Mouse (Mus musculus): Measurements from ENCODE around the gene Wwc2. TPM values are rescaled to one million over a fixed set of nuclear protein-coding genes. Genes with fewer than 3 reads are reported as not detected.

The Wwc2 gene
- polyA plus RNA-seq, 1 experiment = 0.04 TPM

GRCm38 (mm10) chr8:47979876-47980275 is 10.8 kb downstream of the Wwc2 start:
- Histone ChIP-seq H3K27me3 (ENCODE audit: control insufficient read depth) (no peaks in the 10 kb centered on the region), H3K4me3 (replicated peaks) (no peak overlapping the region), H3K36me3 (ENCODE audit: control insufficient read depth) (no peaks in the 10 kb centered on the region), H3K9me3 (ENCODE audit: control insufficient read depth, low read length) (no peaks in the 10 kb centered on the region), H3K4me1 (ENCODE audit: control insufficient read depth) (peaks cover 2% of the 10 kb centered on the region; the same call in 1 of the 2 replicates)
- TF ChIP-seq TAL1 (IDR thresholded peaks at IDR 0.05; ENCODE audit: low read length) (no peak), GATA1 (IDR thresholded peaks at IDR 0.05; ENCODE audit: low read length) (no peak)

- Histone ChIP-seq H3K4me1 (ENCODE audit: control insufficient read depth) (peaks cover 4% of the 10 kb centered on the region; the same call in 1 of the 2 replicates), H3K36me3 (ENCODE audit: control insufficient read depth) (no peaks in the 10 kb centered on the region), H3K27me3 (ENCODE audit: control insufficient read depth) (no peaks in the 10 kb centered on the region), H3K4me3 (replicated peaks) (no peak overlapping the region), H3K9me3 (ENCODE audit: control insufficient read depth, low read length) (no peaks in the 10 kb centered on the region)
- TF ChIP-seq GATA1 (IDR thresholded peaks at IDR 0.05; ENCODE audit: low read length) (no peak), TAL1 (IDR thresholded peaks at IDR 0.05; ENCODE audit: low read length) (no peak)
Measured at GRCm38 (mm10) chr8:47978755-47979154, 12.0 kb downstream of the Wwc2 start.

DNA sequence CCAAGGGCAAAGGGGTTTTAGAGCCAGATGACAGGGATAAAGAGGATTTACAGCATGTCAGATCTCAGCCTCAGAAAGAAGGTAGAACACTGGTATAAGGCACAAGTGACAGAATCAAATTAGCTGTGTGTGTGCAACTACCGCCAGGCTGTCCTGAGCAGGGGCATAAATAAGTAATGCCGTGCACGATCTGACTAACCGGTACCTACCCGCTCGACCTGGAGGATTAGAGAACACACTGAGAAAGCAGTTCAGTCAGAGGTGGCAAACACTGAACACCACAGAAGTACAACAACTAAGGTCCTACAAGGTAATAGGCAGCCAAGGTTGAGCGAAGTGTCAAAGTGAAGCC is 15.8 kb downstream of the Wwc2 start:
- Histone ChIP-seq H3K36me3 (ENCODE audit: control insufficient read depth) (no peaks in the 10 kb centered on the region), H3K4me1 (ENCODE audit: control insufficient read depth) (peaks cover 4% of the 10 kb centered on the region; the same call in 1 of the 2 replicates), H3K4me3 (replicated peaks) (no peak overlapping the region), H3K27me3 (ENCODE audit: control insufficient read depth) (no peaks in the 10 kb centered on the region), H3K9me3 (ENCODE audit: control insufficient read depth, low read length) (no peaks in the 10 kb centered on the region)
- TF ChIP-seq TAL1 (IDR thresholded peaks at IDR 0.05; ENCODE audit: low read length) = no peak
- TF ChIP-seq GATA1 (IDR thresholded peaks at IDR 0.05; ENCODE audit: low read length) = no peak

DNA sequence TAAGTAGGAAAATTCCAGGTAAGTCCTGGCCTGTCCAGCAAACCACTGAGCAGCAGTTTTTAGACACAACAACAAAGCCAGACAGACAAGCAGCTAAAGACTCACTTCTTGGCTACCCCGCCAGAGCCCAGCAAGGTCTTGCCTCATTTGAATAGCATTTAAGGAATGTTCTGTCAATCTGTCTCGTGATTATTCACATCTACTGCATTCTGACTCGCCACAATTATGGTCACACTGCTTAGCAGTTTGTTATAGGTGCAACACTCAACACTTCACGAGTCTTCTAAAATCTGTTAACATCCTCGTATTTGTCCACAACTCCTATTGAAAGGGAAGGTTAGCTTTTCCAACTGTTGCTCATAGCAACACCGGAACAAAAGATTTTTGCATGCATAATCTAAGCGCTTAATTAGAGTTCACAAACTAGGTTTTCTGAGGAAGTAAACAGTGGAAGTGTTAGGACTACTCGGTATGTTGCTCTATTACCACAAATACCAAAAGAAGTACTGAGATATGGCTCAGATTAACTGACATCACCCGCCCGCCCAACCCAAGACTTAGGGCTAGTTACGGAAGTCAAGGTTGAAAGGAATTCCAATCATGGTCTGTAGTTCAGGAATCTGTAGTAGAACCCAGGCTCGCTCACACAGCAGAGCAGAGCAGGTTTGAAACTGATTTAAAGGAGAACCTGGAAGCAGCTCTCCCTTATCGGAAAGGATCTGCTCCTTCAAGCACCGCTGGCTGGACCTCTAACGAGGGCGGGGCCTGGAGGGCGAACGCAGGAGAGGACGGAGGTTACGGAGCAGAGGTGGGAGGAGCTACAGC is 16.4 kb downstream of the Wwc2 start:
- no peak for TF ChIP-seq TAL1 (IDR thresholded peaks at IDR 0.05; ENCODE audit: low read length)
- no peak for TF ChIP-seq GATA1 (IDR thresholded peaks at IDR 0.05; ENCODE audit: low read length)
- Histone ChIP-seq H3K4me1 (ENCODE audit: control insufficient read depth) (peaks cover 4% of the 10 kb centered on the region; the same call in 1 of the 2 replicates), H3K27me3 (ENCODE audit: control insufficient read depth) (no peaks in the 10 kb centered on the region), H3K4me3 (replicated peaks) (no peak overlapping the region), H3K36me3 (ENCODE audit: control insufficient read depth) (no peaks in the 10 kb centered on the region), H3K9me3 (ENCODE audit: control insufficient read depth, low read length) (no peaks in the 10 kb centered on the region)

GRCm38 (mm10) chr8:47971121-47971520 is 19.6 kb downstream of the Wwc2 start:
- no peak for TF ChIP-seq GATA1 (IDR thresholded peaks at IDR 0.05; ENCODE audit: low read length)
- no peak for TF ChIP-seq TAL1 (IDR thresholded peaks at IDR 0.05; ENCODE audit: low read length)
- Histone ChIP-seq H3K4me3 (replicated peaks) (no peak overlapping the region), H3K4me1 (ENCODE audit: control insufficient read depth) (peaks cover 4% of the 10 kb centered on the region; the same call in 1 of the 2 replicates), H3K36me3 (ENCODE audit: control insufficient read depth) (no peaks in the 10 kb centered on the region), H3K27me3 (ENCODE audit: control insufficient read depth) (no peaks in the 10 kb centered on the region), H3K9me3 (ENCODE audit: control insufficient read depth, low read length) (no peaks in the 10 kb centered on the region)

- H3K27me3 ChIP-seq (ENCODE audit: control insufficient read depth) = no peaks in the 10 kb centered on the region
- TF ChIP-seq TAL1 (IDR thresholded peaks at IDR 0.05; ENCODE audit: low read length) = no peak
- no peak for TF ChIP-seq GATA1 (IDR thresholded peaks at IDR 0.05; ENCODE audit: low read length)
- H3K4me3 ChIP-seq (replicated peaks) = no peak overlapping the region
- no peaks in the 10 kb centered on the region for H3K9me3 ChIP-seq (ENCODE audit: control insufficient read depth, low read length)
- no peaks in the 10 kb centered on the region for H3K36me3 ChIP-seq (ENCODE audit: control insufficient read depth)
- H3K4me1 ChIP-seq (ENCODE audit: control insufficient read depth) = peaks cover 4% of the 10 kb centered on the region; the same call in 1 of the 2 replicates
Measured at GRCm38 (mm10) chr8:47970576-47970975, 20.1 kb downstream of the Wwc2 start.

GRCm38 (mm10) chr8:47967045-47967920 is 23.4 kb downstream of the Wwc2 start:
- Histone ChIP-seq H3K4me3 (replicated peaks) (no peak overlapping the region), H3K9me3 (ENCODE audit: control insufficient read depth, low read length) (no peaks in the 10 kb centered on the region), H3K27me3 (ENCODE audit: control insufficient read depth) (no peaks in the 10 kb centered on the region), H3K36me3 (ENCODE audit: control insufficient read depth) (no peaks in the 10 kb centered on the region), H3K4me1 (ENCODE audit: control insufficient read depth) (no peaks in the 10 kb centered on the region)
- no peak for TF ChIP-seq GATA1 (IDR thresholded peaks at IDR 0.05; ENCODE audit: low read length)
- no peak for TF ChIP-seq TAL1 (IDR thresholded peaks at IDR 0.05; ENCODE audit: low read length)

GRCm38 (mm10) chr8:47962484-47962883 is 28.2 kb downstream of the Wwc2 start:
- Histone ChIP-seq H3K27me3 (ENCODE audit: control insufficient read depth) (no peaks in the 10 kb centered on the region), H3K4me1 (ENCODE audit: control insufficient read depth) (no peaks in the 10 kb centered on the region), H3K9me3 (ENCODE audit: control insufficient read depth, low read length) (no peaks in the 10 kb centered on the region), H3K4me3 (replicated peaks) (no peak overlapping the region), H3K36me3 (ENCODE audit: control insufficient read depth) (no peaks in the 10 kb centered on the region)
- no peak for TF ChIP-seq GATA1 (IDR thresholded peaks at IDR 0.05; ENCODE audit: low read length)
- no peak for TF ChIP-seq TAL1 (IDR thresholded peaks at IDR 0.05; ENCODE audit: low read length)

- H3K4me3 ChIP-seq (replicated peaks) = no peak overlapping the region
- no peaks in the 10 kb centered on the region for H3K27me3 ChIP-seq (ENCODE audit: control insufficient read depth)
- TF ChIP-seq TAL1 (IDR thresholded peaks at IDR 0.05; ENCODE audit: low read length) (no peak), GATA1 (IDR thresholded peaks at IDR 0.05; ENCODE audit: low read length) (no peak)
- no peaks in the 10 kb centered on the region for H3K4me1 ChIP-seq (ENCODE audit: control insufficient read depth)
- no peaks in the 10 kb centered on the region for H3K36me3 ChIP-seq (ENCODE audit: control insufficient read depth)
- no peaks in the 10 kb centered on the region for H3K9me3 ChIP-seq (ENCODE audit: control insufficient read depth, low read length)
Measured at GRCm38 (mm10) chr8:47962005-47962404, 28.7 kb downstream of the Wwc2 start.

All from erythroblast, embryonic 14.5 days (primary cell).